Mouse (Mus musculus) brain, embryonic 14.5 days (tissue): ENCODE data around the gene Scaf8.

ENCODE experiments used
- CTCF ChIP-seq: fragments of 200-500 bp; IDR thresholded peaks from 2 replicates; pipeline ENCODE4 v1.5.1; 2012; ENCODE audit warnings: inconsistent platforms, mild to moderate bottlenecking, moderate library complexity, borderline replicate concordance; ENCODE audit not compliant: insufficient read depth, insufficient read length; ENCODE audit errors: extremely low read depth
- POLR2A ChIP-seq: fragments of 200-500 bp; IDR thresholded peaks from 2 replicates; pipeline ENCODE4 v1.6.1; 2012; ENCODE audit warnings: mild to moderate bottlenecking, inconsistent platforms, borderline replicate concordance; ENCODE audit not compliant: poor library complexity, insufficient read depth, insufficient read length, severe bottlenecking; ENCODE audit errors: extremely low read depth

GRCm38 (mm10) chr17:3138387-3138786, 23.6 kb downstream of the Scaf8 start:
- no peak for TF ChIP-seq CTCF
- no peak for TF ChIP-seq POLR2A
